Mouse (Mus musculus): Measurements from ENCODE around the gene Rbm3. TPM values are rescaled to one million over a fixed set of nuclear protein-coding genes. Genes with fewer than 3 reads are reported as not detected.

Rbm3 gene
- polyA plus RNA-seq, 1 experiment from 2014 or later: 477 TPM

DNA sequence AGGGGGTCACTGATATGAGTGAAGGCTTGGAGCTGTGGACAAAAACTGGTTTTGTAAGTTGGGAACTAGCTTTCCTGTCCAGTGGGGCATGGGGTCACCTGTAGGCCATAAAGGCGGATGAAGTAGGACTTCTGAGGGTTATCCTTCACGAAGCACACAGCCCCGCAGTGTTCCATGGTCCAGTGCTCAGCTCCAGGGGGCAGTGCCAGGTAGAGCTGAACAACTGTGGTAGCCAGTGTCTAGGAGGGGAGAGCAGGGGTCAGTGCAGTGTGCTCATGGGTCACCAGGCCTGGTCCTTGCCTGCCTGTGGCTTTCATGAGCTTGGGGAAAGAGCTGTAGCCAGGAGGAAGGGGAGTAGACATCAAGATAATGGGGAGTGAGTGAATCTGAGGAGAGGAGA lies 55.9 kb downstream of the Rbm3 start:
- DNase-seq (ENCODE audit: low spot score) (no peak), ATAC-seq (no peak)
- Histone ChIP-seq H3K36me3 (ENCODE audit: control insufficient read depth, insufficient read depth, low read length) (no peaks in the 10 kb centered on the region), H3K4me2 (ENCODE audit: low read length) (no peak overlapping the region), H3K4me3 (ENCODE audit: low read depth, low read length) (no peak overlapping the region), H3K9ac (ENCODE audit: low read length) (no peak overlapping the region), H3K27me3 (replicated peaks; ENCODE audit: control insufficient read depth, insufficient read depth, low read length) (no peaks in the 10 kb centered on the region), H3K9me3 (replicated peaks; ENCODE audit: control insufficient read depth, low read length) (no peaks in the 10 kb centered on the region), H3K4me1 (ENCODE audit: control insufficient read depth, insufficient read depth, low read length) (no peaks in the 10 kb centered on the region), H3K27ac (ENCODE audit: low read depth, low read length) (no peak overlapping the region)
- WGBS: 93% methylated on average over 3 of the region's 3 CpGs

Other genes with a start within 250 kb of the Rbm3 start
- 144 and 172 TPM in 2 replicates for gene Pqbp1, start 246.6 kb downstream of the Rbm3 start, polyA plus RNA-seq (2014; fragmentation: Nextera tagmentation; extraction: Ambion mirVana)
- gene Timm17b, start 246.5 kb downstream of the Rbm3 start, polyA plus RNA-seq (2014; fragmentation: Nextera tagmentation; extraction: Ambion mirVana): 193 and 227 TPM in 2 replicates
- gene Gm10491, start 238.0 kb downstream of the Rbm3 start, polyA plus RNA-seq (2014; fragmentation: Nextera tagmentation; extraction: Ambion mirVana): not detected in 2 replicates
- gene Gm10490, start 236.3 kb downstream of the Rbm3 start, polyA plus RNA-seq (2014; fragmentation: Nextera tagmentation; extraction: Ambion mirVana): not detected in 2 replicates
- gene Pcsk1n, start 226.1 kb downstream of the Rbm3 start, polyA plus RNA-seq (2014; fragmentation: Nextera tagmentation; extraction: Ambion mirVana): 84.4 and 111 TPM in 2 replicates
- gene Eras, start 217.3 kb downstream of the Rbm3 start, polyA plus RNA-seq (2014; fragmentation: Nextera tagmentation; extraction: Ambion mirVana): not detected in 2 replicates
- gene Hdac6, start 198.0 kb downstream of the Rbm3 start, polyA plus RNA-seq (2014; fragmentation: Nextera tagmentation; extraction: Ambion mirVana): 43.3 and 50.4 TPM in 2 replicates
- gene Gata1, start 167.8 kb downstream of the Rbm3 start, polyA plus RNA-seq (2014; fragmentation: Nextera tagmentation; extraction: Ambion mirVana): 0.11 and 0.19 TPM in 2 replicates
- gene Glod5, start 127.4 kb downstream of the Rbm3 start, polyA plus RNA-seq (2014; fragmentation: Nextera tagmentation; extraction: Ambion mirVana): 0.46 TPM in 1 of 2 replicates, not detected in the other
- gene Suv39h1, start 71.1 kb downstream of the Rbm3 start, polyA plus RNA-seq (2014; fragmentation: Nextera tagmentation; extraction: Ambion mirVana): 42.8 and 47.7 TPM in 2 replicates
- 0.15 and 0.33 TPM in 2 replicates for gene Was, start 55.4 kb downstream of the Rbm3 start, polyA plus RNA-seq (2014; fragmentation: Nextera tagmentation; extraction: Ambion mirVana)
- 35.2 and 43.2 TPM in 2 replicates for gene Wdr13, start 13.0 kb downstream of the Rbm3 start, polyA plus RNA-seq (2014; fragmentation: Nextera tagmentation; extraction: Ambion mirVana)
- 19.7 and 26.5 TPM in 2 replicates for gene Tbc1d25, start 30.3 kb upstream of the Rbm3 start, polyA plus RNA-seq (2014; fragmentation: Nextera tagmentation; extraction: Ambion mirVana)
- gene Ebp, start 47.6 kb upstream of the Rbm3 start, polyA plus RNA-seq (2014; fragmentation: Nextera tagmentation; extraction: Ambion mirVana): 25.3 and 28.5 TPM in 2 replicates
- 35.4 and 42.0 TPM in 2 replicates for gene Porcn, start 60.6 kb upstream of the Rbm3 start, polyA plus RNA-seq (2014; fragmentation: Nextera tagmentation; extraction: Ambion mirVana)
- gene Ftsj1, start 106.5 kb upstream of the Rbm3 start, polyA plus RNA-seq (2014; fragmentation: Nextera tagmentation; extraction: Ambion mirVana): 60.9 and 63.6 TPM in 2 replicates
- 42.8 and 48.3 TPM in 2 replicates for gene Slc38a5, start 125.3 kb upstream of the Rbm3 start, polyA plus RNA-seq (2014; fragmentation: Nextera tagmentation; extraction: Ambion mirVana)
- not detected in 2 replicates for gene Ssxb10, start 181.5 kb upstream of the Rbm3 start, polyA plus RNA-seq (2014; fragmentation: Nextera tagmentation; extraction: Ambion mirVana)
- not detected in 2 replicates for gene Ssxb9, start 221.1 kb upstream of the Rbm3 start, polyA plus RNA-seq (2014; fragmentation: Nextera tagmentation; extraction: Ambion mirVana)

Data from forebrain, embryonic 14.5 days (tissue).